Mouse (Mus musculus): ENCODE measurements around the gene Polg. TPM values are rescaled to one million over a fixed set of nuclear protein-coding genes. Genes with fewer than 3 reads are reported as not detected.

Gene Polg
- 29.7 and 30.4 TPM in 2 replicates for polyA plus RNA-seq (2015; fragmentation: Nextera tagmentation; extraction: Ambion mirVana)

DNA sequence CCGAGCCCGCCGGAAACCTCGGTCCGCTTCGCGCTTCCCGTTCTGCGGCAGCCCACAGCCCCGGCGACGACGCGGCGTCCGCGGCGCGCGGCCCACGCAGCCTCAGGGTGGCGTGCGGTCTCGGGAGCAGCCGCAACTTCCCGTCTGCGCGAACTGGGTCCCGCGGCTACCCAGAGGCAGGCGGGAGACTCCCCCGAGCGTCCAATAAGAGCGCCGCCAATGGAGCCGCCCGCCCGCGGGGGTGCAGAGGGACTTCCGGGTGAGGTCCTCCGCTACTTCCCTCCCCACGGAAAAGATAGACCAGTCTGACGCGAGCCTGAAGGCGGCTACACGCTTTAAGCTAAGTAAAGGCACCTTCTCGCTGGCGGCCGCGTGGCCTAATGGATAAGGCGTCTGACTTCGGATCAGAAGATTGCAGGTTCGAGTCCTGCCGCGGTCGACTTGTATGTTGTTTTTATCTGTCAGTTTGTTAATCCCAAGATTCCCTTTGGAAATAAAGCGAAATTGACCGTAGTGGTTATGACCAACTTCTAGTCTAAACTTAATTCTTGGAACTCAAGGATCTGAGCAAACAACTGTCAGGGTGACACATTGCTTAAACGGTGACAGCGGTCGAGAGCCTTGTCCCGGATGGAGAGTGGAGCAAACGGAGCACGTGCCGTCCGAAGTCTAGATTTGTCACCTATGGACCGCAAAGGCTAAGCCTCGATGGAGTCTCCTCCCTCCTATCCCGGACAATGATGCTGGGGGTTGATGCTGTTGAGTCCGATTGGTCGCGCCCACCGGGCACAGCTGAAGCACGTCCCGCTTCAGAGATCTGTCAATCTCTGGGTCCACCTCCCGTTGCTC is at the start of gene Polg:
TSS of gene Polg (minus strand) at position 310 of the 849 bp plus-strand sequence.
- peaks cover 29% of the 10 kb centered on the region for H3K4me1 ChIP-seq
- peaks cover 20% of the 10 kb centered on the region for H3K36me3 ChIP-seq (ENCODE audit: poor library complexity, severe bottlenecking)
- peak within 1 kb of the TSS; percentile 94 for H3K4me2 ChIP-seq
- WGBS, result under 1% methylated on average over 54 of the region's 76 CpGs
- peak within 1 kb of the TSS; percentile 86 for H3K27ac ChIP-seq
- no peaks in the 10 kb centered on the region for H3K27me3 ChIP-seq
- no peaks in the 10 kb centered on the region for H3K9me3 ChIP-seq (replicated peaks)
- ATAC-seq, result peak; percentile 97
- peak within 1 kb of the TSS; percentile 83 for H3K9ac ChIP-seq
- peak within 1 kb of the TSS; percentile 88 for H3K4me3 ChIP-seq

GRCm38 (mm10) chr7:79515861-79516260 is 49.7 kb upstream of the Polg start:
- H3K9me3 ChIP-seq (replicated peaks), result no peaks in the 10 kb centered on the region
- peaks cover 42% of the 10 kb centered on the region for H3K36me3 ChIP-seq (ENCODE audit: poor library complexity, severe bottlenecking)
- ATAC-seq, result no peak
- H3K9ac ChIP-seq, result peak overlapping the region; percentile 100
- H3K27me3 ChIP-seq, result no peaks in the 10 kb centered on the region
- WGBS, result 18% methylated on average over 9 of the region's 9 CpGs
- H3K4me1 ChIP-seq, result peaks cover 99% of the 10 kb centered on the region
- peak overlapping the region; percentile 42 for H3K4me3 ChIP-seq
- H3K4me2 ChIP-seq, result peak overlapping the region; percentile 99
- peak overlapping the region; percentile 100 for H3K27ac ChIP-seq

DNA sequence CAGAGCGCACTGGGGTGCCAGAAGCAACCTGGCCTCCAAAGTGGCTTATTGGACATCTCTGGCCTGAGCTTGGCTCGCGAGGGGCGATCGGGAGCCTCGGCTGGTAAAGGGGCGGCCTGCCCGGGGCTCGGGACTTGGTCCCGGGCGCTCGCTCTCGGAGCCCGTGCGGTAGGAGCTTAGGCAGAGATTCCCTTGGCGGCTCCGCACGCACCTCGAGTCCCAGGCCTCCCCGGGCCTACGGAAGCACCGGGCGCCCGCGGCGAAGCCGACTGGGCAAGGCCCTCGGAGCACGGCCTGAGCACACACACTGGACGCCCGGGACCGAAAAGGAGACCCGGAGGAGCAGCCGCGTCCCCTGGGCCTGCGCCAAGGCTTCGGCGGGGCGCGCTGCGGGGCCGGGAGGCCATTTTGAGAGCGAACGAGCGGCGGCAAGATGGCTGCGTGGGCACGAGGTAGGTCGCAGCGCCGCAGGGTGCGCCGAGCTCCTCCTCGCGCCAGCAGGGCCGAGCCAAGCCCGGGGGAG is 49.1 kb upstream of the Polg start:
- peak overlapping the region; percentile 99 for H3K4me2 ChIP-seq
- 2% methylated on average over 48 of the region's 57 CpGs for WGBS
- no peaks in the 10 kb centered on the region for H3K27me3 ChIP-seq
- H3K4me3 ChIP-seq, result peak overlapping the region; percentile 42
- H3K4me1 ChIP-seq, result peaks cover 99% of the 10 kb centered on the region
- ATAC-seq, result no peak
- H3K9ac ChIP-seq, result peak overlapping the region; percentile 100
- no peaks in the 10 kb centered on the region for H3K9me3 ChIP-seq (replicated peaks)
- peaks cover 40% of the 10 kb centered on the region for H3K36me3 ChIP-seq (ENCODE audit: poor library complexity, severe bottlenecking)
- peak overlapping the region; percentile 100 for H3K27ac ChIP-seq

DNA sequence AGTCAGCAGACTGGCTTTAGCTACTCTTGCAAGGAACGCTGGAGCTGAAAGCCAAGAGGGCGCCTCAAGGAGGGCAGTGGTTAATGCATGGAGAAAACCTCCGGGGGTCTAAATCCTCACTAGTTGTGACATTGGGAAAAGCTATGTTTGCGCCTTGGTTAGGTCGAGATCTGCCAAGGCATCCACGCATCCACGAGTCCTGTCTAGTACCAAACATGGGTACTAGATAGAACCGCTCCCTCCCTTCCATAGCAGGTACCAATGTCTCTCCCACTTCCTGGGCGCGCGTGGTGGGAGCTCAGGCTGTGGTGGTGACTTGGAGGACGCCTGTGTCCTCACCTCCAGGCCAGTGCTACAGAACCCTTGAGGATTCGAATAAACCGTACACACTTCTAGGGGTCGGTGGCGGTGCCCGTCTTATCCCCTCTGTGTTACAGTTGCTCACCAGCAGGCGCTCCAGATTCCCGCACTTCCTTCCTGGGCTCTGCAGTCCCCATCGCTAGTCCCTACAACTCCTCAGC is 48.3 kb upstream of the Polg start:
- Histone ChIP-seq H3K9me3 (replicated peaks) (no peaks in the 10 kb centered on the region), H3K9ac (peak overlapping the region; percentile 100), H3K36me3 (ENCODE audit: poor library complexity, severe bottlenecking) (peaks cover 47% of the 10 kb centered on the region), H3K27ac (peak overlapping the region; percentile 100), H3K4me3 (peak overlapping the region; percentile 42), H3K4me2 (peak overlapping the region; percentile 99), H3K27me3 (no peaks in the 10 kb centered on the region), H3K4me1 (peaks cover 99% of the 10 kb centered on the region)
- WGBS, result 7% methylated on average over 20 of the region's 20 CpGs
- 0 out of 2 replicates have a peak, but pooled peaks have one; percentile 6 for ATAC-seq

DNA sequence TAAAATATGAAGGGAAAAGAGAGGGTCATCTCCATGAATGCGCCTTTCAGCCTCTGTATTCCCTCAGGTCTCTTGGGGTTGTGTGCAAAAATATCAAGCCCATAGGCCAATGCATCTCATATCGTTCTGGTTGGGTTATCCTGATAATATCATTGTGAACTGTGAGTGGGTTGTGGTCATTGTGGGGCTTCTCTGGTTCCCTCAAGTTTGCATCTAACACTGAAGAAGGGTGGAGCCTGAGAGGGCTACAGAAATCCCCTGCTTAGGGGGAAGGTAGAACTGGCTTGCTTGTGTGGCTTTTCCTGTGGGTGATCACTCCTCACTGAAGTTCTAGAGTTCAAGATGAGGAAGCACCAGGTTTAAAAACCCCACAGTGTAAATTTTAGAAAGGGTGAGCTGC is 47.3 kb upstream of the Polg start:
- H3K4me1 ChIP-seq, result peaks cover 99% of the 10 kb centered on the region
- H3K4me3 ChIP-seq, result peak overlapping the region; percentile 42; the same call in 1 of the 2 replicates
- peaks cover 57% of the 10 kb centered on the region for H3K36me3 ChIP-seq (ENCODE audit: poor library complexity, severe bottlenecking)
- peak overlapping the region; percentile 100 for H3K27ac ChIP-seq
- H3K9ac ChIP-seq, result peak overlapping the region; percentile 100
- WGBS, result 28% methylated on average over 2 of the region's 2 CpGs
- no peaks in the 10 kb centered on the region for H3K9me3 ChIP-seq (replicated peaks)
- no peak for ATAC-seq
- no peaks in the 10 kb centered on the region for H3K27me3 ChIP-seq
- peak overlapping the region; percentile 99 for H3K4me2 ChIP-seq

GRCm38 (mm10) chr7:79512496-79512895 is 46.3 kb upstream of the Polg start:
- H3K4me3 ChIP-seq, result peak overlapping the region; percentile 99
- H3K36me3 ChIP-seq (ENCODE audit: poor library complexity, severe bottlenecking), result peaks cover 67% of the 10 kb centered on the region
- H3K4me1 ChIP-seq, result peaks cover 99% of the 10 kb centered on the region
- H3K9ac ChIP-seq, result peak overlapping the region; percentile 100
- peak overlapping the region; percentile 100 for H3K27ac ChIP-seq
- WGBS, result 6% methylated on average over 4 of the region's 4 CpGs
- H3K27me3 ChIP-seq, result no peaks in the 10 kb centered on the region
- no peaks in the 10 kb centered on the region for H3K9me3 ChIP-seq (replicated peaks)
- H3K4me2 ChIP-seq, result peak overlapping the region; percentile 99
- no peak for ATAC-seq

DNA sequence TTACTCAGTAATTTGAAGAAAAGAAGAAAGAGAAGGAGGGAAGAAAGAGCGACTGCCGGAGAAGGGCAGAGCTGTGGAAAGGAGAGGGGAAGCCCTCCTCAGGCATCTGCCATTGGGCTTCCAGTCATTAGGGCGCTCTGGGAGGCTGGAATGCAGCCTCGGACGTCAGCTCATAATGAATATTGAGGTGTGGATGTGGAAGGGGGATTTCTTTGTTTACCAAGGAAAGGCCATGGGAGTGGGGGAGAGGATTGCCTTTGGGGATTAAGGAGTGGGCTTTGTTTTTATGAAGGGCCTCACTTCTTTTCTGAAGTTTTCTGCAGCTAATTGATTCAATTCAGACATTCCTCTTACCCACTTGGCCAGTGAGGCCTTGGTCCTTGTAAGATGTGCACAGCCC is 45.5 kb upstream of the Polg start:
- WGBS, result 2% methylated on average over 5 of the region's 5 CpGs
- H3K9me3 ChIP-seq (replicated peaks), result no peaks in the 10 kb centered on the region
- peak overlapping the region; percentile 100 for H3K27ac ChIP-seq
- peak overlapping the region; percentile 99 for H3K4me2 ChIP-seq
- H3K9ac ChIP-seq, result peak overlapping the region; percentile 100
- ATAC-seq, result peak; percentile 48
- no peaks in the 10 kb centered on the region for H3K27me3 ChIP-seq
- peak overlapping the region; percentile 99 for H3K4me3 ChIP-seq
- H3K4me1 ChIP-seq, result peaks cover 95% of the 10 kb centered on the region
- peaks cover 73% of the 10 kb centered on the region for H3K36me3 ChIP-seq (ENCODE audit: poor library complexity, severe bottlenecking)

GRCm38 (mm10) chr7:79511181-79511580 is 45.0 kb upstream of the Polg start:
- 4% methylated on average over 7 of the region's 7 CpGs for WGBS
- Histone ChIP-seq H3K27me3 (no peaks in the 10 kb centered on the region), H3K9me3 (replicated peaks) (no peaks in the 10 kb centered on the region), H3K4me1 (peaks cover 90% of the 10 kb centered on the region), H3K4me3 (peak overlapping the region; percentile 99), H3K9ac (peak overlapping the region; percentile 100), H3K4me2 (peak overlapping the region; percentile 99), H3K27ac (peak overlapping the region; percentile 100), H3K36me3 (ENCODE audit: poor library complexity, severe bottlenecking) (peaks cover 68% of the 10 kb centered on the region)
- ATAC-seq, result peak; percentile 33; the same call in 1 of the 2 replicates

- Histone ChIP-seq H3K9ac (peak overlapping the region; percentile 100), H3K4me2 (peak overlapping the region; percentile 99), H3K4me1 (peaks cover 85% of the 10 kb centered on the region), H3K36me3 (ENCODE audit: poor library complexity, severe bottlenecking) (peaks cover 63% of the 10 kb centered on the region), H3K27me3 (no peaks in the 10 kb centered on the region), H3K9me3 (replicated peaks) (no peaks in the 10 kb centered on the region), H3K27ac (peak overlapping the region; percentile 100), H3K4me3 (peak overlapping the region; percentile 99)
- 9% methylated on average over 3 of the region's 3 CpGs for WGBS
- no peak for ATAC-seq
Measured at GRCm38 (mm10) chr7:79510686-79511085, 44.5 kb upstream of the Polg start.

DNA sequence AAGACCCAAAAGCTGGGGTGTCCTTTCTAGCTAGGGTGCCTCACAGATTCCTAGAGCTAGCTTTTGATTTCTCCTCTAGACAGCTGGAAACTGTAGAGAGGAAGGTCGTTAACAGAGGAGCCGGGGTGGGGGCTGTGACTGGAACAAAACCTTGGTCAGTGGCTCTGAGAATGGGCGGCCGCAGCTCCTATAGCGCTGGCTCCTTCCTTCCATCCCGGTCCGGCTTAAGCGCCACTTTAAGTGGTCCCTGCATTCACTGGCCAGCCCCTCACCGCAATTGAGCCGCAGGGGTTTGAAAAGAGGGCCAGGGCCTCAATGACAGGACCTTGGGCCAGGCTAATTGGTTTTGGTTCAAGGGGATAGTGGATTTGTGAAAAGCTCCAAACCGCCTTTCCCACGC is 43.5 kb upstream of the Polg start:
- H3K9me3 ChIP-seq (replicated peaks), result no peaks in the 10 kb centered on the region
- peaks cover 77% of the 10 kb centered on the region for H3K4me1 ChIP-seq
- H3K27me3 ChIP-seq, result no peaks in the 10 kb centered on the region
- H3K4me2 ChIP-seq, result peak overlapping the region; percentile 99
- no peak for ATAC-seq
- peak overlapping the region; percentile 99 for H3K4me3 ChIP-seq
- WGBS, result 3% methylated on average over 12 of the region's 12 CpGs
- H3K27ac ChIP-seq, result peak overlapping the region; percentile 100
- H3K36me3 ChIP-seq (ENCODE audit: poor library complexity, severe bottlenecking), result peaks cover 59% of the 10 kb centered on the region
- peak overlapping the region; percentile 100 for H3K9ac ChIP-seq

GRCm38 (mm10) chr7:79509235-79509607 is 43.1 kb upstream of the Polg start:
- ATAC-seq, result no peak
- Histone ChIP-seq H3K4me3 (peak overlapping the region; percentile 99), H3K4me2 (peak overlapping the region; percentile 99), H3K36me3 (ENCODE audit: poor library complexity, severe bottlenecking) (peaks cover 56% of the 10 kb centered on the region), H3K4me1 (peaks cover 72% of the 10 kb centered on the region), H3K27me3 (no peaks in the 10 kb centered on the region), H3K27ac (peak overlapping the region; percentile 100), H3K9ac (peak overlapping the region; percentile 100), H3K9me3 (replicated peaks) (no peaks in the 10 kb centered on the region)
- WGBS, result 3% methylated on average over 6 of the region's 6 CpGs

Data from forebrain, embryonic 13.5 days (tissue).